Mouse (Mus musculus) kidney, adult 2 months (tissue): Measurements from ENCODE around the gene Itga6. TPM values are rescaled to one million over a fixed set of nuclear protein-coding genes. Genes with fewer than 3 reads are reported as not detected.

ENCODE experiments used
- DNase-seq: peaks from one replicate; pipeline ENCODE4 v3.0.0; 2021
- H3K27ac ChIP-seq: fragments of 200-500 bp; 2 replicates; pipeline ENCODE4 v1.5.1; 2012; ENCODE audit warnings: low read depth, low read length, control low read depth, inconsistent platforms; ENCODE audit not compliant: insufficient read depth
- H3K27me3 ChIP-seq: fragments of 200-500 bp; replicated peaks from 2 replicates; pipeline ENCODE4 v1.6.1; 2012; ENCODE audit warnings: mild to moderate bottlenecking, moderate library complexity, low read length, inconsistent platforms; ENCODE audit not compliant: control insufficient read depth, insufficient read depth
- H3K36me3 ChIP-seq: fragments of 200-500 bp; 2 replicates; pipeline ENCODE4 v1.6.1; 2012; ENCODE audit warnings: mild to moderate bottlenecking, moderate library complexity, low read length, inconsistent platforms; ENCODE audit not compliant: control insufficient read depth, insufficient read depth
- H3K4me1 ChIP-seq: fragments of 200-500 bp; 2 replicates; pipeline ENCODE4 v1.6.1; 2011; ENCODE audit warnings: low read length; ENCODE audit not compliant: control insufficient read depth, insufficient read depth
- H3K4me3 ChIP-seq: fragments of 200-500 bp; 2 replicates; pipeline ENCODE4 v1.5.1; 2011; ENCODE audit warnings: mild to moderate bottlenecking, low read depth, low read length, control low read depth; ENCODE audit not compliant: insufficient read depth
- CTCF ChIP-seq: fragments of 200-500 bp; conservative IDR thresholded peaks from 2 replicates; pipeline ENCODE4 v1.5.1; 2011; ENCODE audit warnings: low read depth, mild to moderate bottlenecking, control low read depth, low read length, moderate library complexity, mixed read lengths; ENCODE audit not compliant: insufficient read depth, insufficient read length
- POLR2A ChIP-seq: fragments of 200-500 bp; IDR thresholded peaks from one replicate; pipeline ENCODE4 v1.6.1; 2011; ENCODE audit warnings: low read depth, low read length, control low read depth
- WGBS: fragments of 180-500 bp; shearing (Covaris S2); methylation state at CpG from one replicate; pipeline ENCODE4 v1.1.7; 2018; 5-methylcytosine and 5-hydroxymethylcytosine counted together
- polyA plus RNA-seq: library from polyadenylated mRNA; depleted of rRNA; stranded (reverse); fragments of >200 nt; gene quantifications from 2 replicates; pipeline ENCODE4 v1.2.3, GENCODE M21; 2012

Gene Itga6
- polyA plus RNA-seq, 1 experiment: 58.7 TPM

DNA sequence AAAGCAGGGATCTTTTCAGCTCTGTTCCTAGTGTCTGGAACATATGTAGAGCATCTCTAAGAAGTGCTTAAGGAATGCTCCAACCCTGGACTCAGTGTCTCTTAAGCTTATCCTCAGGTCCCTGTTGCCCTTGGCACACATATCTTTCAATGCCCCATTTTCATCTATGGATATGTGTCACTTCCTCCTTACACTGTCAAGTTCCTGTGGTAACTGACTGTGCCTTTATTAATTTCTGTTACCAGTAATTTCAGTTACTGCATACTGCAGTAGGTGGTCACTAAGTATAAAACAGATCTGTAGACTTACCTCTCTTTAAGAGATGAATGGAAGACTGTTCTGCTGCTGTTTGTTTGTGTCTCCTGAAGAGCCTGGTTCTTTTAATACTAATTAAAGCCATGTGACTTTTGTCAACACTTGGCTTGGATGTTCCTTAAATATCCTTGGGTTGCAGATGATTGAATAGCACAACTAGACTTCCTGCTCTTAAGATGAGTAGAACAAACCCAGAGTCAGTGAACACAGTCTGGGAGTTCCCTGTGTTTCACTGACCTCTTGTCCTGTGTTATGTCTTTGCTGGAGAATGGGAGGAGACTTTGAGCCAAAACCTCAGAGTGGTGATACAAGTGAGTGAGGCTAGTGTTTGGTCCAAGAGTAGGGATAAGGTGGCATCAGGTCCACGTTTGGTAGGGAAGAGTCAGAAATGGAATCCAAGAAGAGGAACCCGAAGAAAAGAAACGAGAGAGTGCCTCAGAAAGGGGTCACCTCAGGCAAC is 19.7 kb downstream of the Itga6 start:
- whole genome bisulfite sequencing: 90% methylated on average over 3 of the region's 3 CpGs
- no peak for DNase-seq
- TF ChIP-seq POLR2A: no peak
- TF ChIP-seq CTCF: no peak
- no peaks in the 10 kb centered on the region for H3K4me1 ChIP-seq
- H3K36me3 ChIP-seq: no peaks in the 10 kb centered on the region
- H3K27ac ChIP-seq: no peak overlapping the region
- no peaks in the 10 kb centered on the region for H3K27me3 ChIP-seq
- H3K4me3 ChIP-seq: no peak overlapping the region

DNA sequence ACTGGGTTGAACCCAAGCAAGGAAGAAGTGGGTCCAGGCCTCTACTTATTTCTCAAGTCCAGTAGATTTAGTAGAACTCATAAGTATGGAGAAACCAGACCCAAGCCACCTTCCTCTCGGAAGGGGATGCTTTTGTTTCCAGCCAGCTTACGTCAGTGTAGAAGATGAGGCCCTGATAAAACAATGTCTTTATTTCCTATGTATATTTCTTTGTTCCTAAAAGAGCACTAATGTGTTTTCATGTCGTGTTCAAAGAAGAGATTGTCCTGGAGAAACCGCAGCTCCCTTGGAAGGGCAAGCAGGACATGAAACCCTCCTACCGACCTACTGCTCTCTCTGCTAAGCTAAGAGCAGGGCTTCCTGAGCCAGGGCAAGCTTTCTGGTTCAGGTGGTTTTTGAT is 20.6 kb downstream of the Itga6 start:
- no peak overlapping the region for H3K27ac ChIP-seq

DNA sequence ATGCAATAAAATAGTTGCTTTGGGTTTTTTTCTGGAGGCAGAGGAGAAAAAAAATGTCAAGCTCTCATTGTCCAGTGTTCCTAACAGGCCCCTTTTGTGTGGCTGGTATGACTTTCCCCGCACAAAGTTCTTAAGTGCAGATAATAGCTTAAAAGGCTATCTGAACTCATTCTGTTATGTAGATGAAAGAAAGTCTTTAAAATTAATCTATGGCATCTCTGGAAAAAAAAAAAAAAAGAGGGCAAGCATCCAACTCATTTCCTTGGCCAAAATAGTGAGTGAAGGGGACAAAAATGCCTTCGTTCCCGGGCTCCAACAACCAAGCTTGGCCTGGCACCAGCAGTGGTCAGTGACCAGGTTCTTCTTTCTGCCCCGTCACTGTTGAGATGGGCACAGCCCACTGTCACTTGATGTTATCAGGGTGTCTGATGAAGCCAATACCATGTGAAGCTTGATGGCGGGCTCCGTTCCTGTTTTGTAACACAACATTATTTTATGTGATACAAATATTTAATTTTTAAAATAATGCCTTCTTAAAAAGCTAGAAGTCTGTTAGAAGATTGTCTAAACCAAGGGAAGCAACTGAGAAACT is 21.7 kb downstream of the Itga6 start:
- Histone ChIP-seq H3K4me1 (no peaks in the 10 kb centered on the region), H3K27ac (no peak overlapping the region), H3K36me3 (no peaks in the 10 kb centered on the region), H3K4me3 (no peak overlapping the region), H3K27me3 (no peaks in the 10 kb centered on the region)
- no peak for DNase-seq
- 73% methylated on average over 6 of the region's 6 CpGs for WGBS
- TF ChIP-seq CTCF: no peak
- TF ChIP-seq POLR2A: no peak

More for the DNA sequence above, 20.6 kb downstream of the Itga6 start:
- no peaks in the 10 kb centered on the region for H3K4me1 ChIP-seq
- WGBS: 79% methylated on average over 5 of the region's 5 CpGs
- no peaks in the 10 kb centered on the region for H3K27me3 ChIP-seq
- no peak for DNase-seq
- H3K4me3 ChIP-seq: no peak overlapping the region
- TF ChIP-seq POLR2A (no peak), CTCF (no peak)
- no peaks in the 10 kb centered on the region for H3K36me3 ChIP-seq

DNA sequence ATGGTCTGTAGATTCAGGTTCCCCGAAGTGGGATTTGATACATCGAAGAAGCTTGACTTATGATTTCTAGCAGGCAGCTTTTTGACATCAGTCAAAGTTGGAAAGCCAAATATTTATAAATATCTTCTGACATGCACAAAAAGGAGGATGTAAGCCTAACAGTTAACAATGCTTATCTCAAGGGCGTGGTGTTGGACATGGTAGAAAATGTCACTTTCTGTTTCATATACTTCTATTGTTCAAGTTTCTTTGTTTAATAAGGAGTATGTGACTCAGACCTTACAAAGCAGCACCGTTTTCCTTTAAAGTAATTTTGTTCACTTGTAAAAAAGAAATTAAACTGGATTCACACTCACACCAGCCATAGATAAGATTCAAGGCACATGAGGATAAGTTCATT is 26.3 kb downstream of the Itga6 start:
- DNase-seq: no peak
- H3K4me3 ChIP-seq: no peak overlapping the region
- H3K27ac ChIP-seq: no peak overlapping the region
- H3K4me1 ChIP-seq: no peaks in the 10 kb centered on the region
- H3K36me3 ChIP-seq: no peaks in the 10 kb centered on the region
- H3K27me3 ChIP-seq: no peaks in the 10 kb centered on the region
- 79% methylated on average over 4 of the region's 4 CpGs for WGBS
- no peak for TF ChIP-seq CTCF
- no peak for TF ChIP-seq POLR2A

DNA sequence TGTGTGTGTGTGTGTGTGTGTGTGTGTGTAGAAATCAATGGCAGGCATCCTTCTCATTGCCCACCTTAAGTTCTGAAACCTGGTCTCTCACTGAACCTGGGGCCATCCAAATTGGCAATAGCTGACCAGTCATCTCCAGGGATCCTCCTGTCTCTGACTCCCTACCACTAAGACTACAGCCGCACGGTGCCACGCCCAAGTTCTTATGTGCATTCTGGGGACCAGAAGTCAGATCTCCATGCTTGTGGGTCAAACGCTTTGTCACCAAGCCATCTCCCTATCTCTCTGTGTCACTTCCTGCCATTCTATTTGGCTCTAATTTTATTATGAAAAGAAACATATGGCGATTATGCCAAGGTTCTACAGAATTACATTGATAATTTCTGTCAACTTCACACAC is 28.3 kb downstream of the Itga6 start:
- TF ChIP-seq POLR2A (no peak), CTCF (no peak)
- 88% methylated on average over 5 of the region's 5 CpGs for WGBS
- Histone ChIP-seq H3K4me1 (no peaks in the 10 kb centered on the region), H3K27me3 (no peaks in the 10 kb centered on the region), H3K27ac (no peak overlapping the region), H3K4me3 (no peak overlapping the region), H3K36me3 (no peaks in the 10 kb centered on the region)
- no peak for DNase-seq

DNA sequence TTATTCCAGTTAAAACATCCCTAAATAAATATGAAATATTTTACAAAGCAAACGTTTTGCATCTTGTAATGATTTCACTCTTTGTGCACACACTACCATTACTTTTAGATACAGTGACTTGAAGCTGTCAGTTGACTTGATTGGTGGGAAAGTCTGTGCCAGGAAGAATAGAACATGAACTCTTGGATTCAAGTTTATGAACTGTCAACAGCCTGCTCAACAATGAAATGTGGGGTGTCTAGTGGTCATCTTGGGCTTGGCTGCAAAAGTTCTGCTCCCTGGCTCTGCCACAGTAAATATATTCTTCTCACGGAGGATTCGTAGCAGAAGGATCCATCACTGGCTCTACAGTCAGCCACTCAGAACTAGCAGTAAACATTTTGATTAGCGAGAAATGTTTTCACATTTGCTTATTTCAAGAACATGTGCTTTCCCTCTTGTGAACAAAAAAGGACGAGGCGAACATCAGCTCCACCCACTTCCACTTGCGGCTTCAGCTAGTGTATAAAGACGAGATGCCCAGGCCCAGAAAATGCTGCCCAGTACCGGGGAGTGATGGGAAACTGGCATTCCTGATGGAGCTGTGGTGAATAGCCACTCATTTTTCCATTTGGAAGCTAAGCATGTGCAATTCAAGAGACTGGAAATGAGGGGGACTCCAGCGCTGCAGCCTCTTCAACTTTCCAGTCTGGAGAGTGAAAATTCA is 29.0 kb downstream of the Itga6 start:
- WGBS: 79% methylated on average over 10 of the region's 10 CpGs
- Histone ChIP-seq H3K4me1 (no peaks in the 10 kb centered on the region), H3K4me3 (no peak overlapping the region), H3K27ac (no peak overlapping the region), H3K27me3 (no peaks in the 10 kb centered on the region), H3K36me3 (no peaks in the 10 kb centered on the region)
- TF ChIP-seq POLR2A (no peak), CTCF (no peak)
- no peak for DNase-seq

DNA sequence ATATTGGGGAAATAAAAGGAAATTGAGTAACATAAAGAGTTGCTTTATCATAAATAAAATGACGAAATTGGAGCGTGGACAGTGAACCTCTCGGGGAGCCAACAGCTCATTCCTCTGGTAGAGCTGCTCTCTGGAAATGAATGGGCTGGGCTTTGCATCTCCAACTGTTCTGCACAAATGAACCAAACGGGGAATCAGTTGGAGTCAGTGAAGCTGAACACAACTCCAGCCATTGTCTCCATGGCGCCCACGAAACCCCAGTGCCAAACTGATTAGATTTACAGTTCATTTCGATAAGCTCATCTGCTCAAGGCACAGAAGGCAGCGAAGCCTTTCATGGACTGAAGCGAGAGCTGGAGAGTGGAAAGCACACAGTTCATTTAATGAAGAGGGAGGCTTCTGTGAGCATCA is 29.8 kb downstream of the Itga6 start:
- no peak for TF ChIP-seq POLR2A
- no peak for TF ChIP-seq CTCF
- H3K27me3 ChIP-seq: no peaks in the 10 kb centered on the region
- H3K4me1 ChIP-seq: no peaks in the 10 kb centered on the region
- no peak overlapping the region for H3K4me3 ChIP-seq
- DNase-seq: no peak
- no peaks in the 10 kb centered on the region for H3K36me3 ChIP-seq
- no peak overlapping the region for H3K27ac ChIP-seq
- 62% methylated on average over 9 of the region's 9 CpGs for WGBS
